Mouse (Mus musculus): ENCODE results near the gene Becn1. TPM values are rescaled to one million over a fixed set of nuclear protein-coding genes. Genes with fewer than 3 reads are reported as not detected.

The Becn1 gene
- polyA plus RNA-seq (2012; fragmentation: generic; extraction: Trizol) = 100 to 1,000 TPM in 1 of 2 experiments, 10 to 100 TPM in 1; 26.7 to 146 TPM

DNA sequence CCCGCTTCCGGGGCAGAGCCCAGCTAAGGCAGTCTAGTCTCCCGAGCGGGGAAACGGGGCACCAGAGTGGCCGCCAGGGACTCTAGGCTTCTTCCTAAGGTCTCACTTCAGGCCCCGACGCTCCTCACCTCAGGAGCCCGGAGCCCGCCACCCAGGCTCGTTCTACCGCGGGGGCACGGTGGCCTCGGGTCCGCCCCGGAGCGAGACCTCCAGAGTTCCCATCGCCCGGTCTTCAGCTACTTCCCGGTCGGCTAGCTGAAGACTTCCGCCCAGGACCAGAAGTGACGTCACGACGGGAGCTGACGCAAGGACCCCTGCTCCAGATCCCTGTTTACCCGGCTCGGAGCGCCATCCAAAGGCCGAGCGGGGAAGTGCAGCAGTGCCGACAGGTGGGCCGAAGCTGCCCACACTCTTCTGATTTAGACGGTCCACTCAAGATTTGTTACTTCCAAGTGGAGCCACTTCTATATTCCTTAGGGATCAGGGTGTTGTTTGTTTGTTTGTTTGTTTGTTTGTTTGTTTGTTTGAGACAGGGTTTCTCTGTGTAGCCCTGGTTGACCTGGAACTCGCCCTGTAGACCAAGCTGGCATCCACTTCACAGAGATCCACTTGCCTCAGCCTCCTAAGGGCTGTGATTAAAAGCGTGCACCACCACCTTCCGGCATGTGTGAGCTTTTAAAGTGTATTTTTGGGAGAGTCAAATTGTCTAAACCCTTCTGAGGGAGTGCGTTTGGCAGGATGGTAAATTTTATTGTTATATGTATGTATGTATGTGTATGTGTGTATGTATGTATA is at the start of gene Becn1:
Gene Becn1 (minus strand): TSS at position 283 of the 795 bp plus-strand sequence.

DNA sequence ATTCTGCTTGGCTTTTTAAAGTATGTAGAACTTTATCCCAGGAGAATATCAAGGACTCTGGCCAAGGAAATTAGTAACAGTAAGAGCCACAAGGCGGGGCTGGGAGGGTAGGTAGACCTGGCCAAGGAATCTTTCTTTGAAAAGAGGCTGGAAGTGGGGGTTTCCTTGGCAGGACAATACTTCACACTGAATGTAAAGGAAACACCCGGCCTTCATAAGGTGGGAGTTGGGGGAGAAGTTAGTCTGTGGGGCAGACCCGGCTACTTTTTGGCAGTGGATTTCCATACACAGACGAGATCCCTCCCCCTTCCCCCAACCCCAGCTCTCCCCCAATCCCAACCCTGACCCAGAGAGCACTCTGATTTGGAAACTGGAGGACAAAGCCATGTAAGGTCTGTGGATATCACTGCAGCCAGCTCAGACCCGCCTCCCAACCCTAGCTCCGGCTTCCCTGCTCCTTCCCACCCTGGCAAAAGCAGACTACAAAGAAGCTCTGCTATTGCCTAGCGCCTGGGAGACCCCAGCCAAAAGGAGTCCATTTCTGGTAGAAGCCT is 28.4 kb upstream of the Becn1 start, which contains the start of gene Aoc3:
Gene Aoc3 (plus strand): TSS at position 235 of the 554 bp plus-strand sequence.

DNA sequence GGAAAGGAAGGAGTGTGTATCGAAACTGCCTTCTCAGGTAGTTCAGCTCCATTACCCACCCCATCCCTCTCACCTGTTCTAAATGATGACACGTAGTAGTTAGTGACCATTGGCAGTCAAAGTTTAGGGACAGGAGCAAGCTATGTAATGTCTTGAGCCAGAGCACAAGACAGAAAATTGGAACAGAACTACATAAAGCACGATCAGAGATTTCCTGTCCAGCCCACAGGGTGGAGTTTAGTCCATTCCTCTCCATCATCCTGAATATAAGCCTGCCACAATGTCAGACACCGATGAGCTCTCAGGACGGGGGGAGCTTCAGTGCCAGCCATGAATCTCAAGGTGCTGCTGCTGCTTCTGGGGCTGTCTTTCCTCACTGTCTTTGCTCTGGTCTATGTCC is 22.7 kb upstream of the Becn1 start, which contains the start of gene Aoc2:
Gene Aoc2 (plus strand): TSS at position 301 of the 400 bp plus-strand sequence.

DNA sequence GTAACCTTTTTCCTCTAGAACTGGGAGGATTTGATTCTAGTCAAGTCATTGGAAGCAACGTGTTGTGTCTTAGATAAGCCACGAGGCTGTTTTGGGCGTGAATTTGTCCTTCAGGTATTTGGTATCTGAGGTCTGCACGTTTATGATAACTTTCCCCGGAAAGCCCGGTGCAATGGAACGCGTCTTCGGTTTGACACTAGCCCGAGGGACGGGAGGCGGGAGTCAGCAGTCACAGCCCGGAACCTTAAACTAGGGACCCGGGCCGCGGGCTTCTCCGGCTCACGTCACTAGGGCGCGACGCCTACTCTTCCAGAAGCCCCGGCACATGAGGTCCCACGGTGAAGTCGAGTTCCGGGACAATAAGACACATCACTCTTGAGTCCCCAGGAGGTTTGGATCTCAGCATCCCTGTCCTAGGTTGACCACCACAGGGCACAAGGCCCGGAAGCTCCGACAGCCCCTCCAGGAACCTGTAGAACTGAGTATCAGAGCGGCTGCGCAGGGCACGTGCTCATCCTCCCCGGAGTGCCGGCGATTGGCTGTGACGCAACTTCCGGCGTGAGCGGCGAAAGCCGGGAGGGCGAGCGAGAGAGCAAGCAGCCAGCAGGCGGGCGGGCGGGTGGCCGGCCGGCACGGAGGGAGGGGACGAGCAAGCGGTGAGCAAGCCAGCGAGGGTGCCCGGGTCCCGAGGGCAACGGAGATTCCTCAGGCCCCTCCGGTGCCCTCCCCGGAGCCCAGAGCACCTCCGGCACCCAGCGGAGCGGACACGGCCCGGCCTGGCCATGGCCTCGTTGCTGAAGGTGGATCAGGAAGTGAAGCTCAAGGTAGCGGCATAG is 13.8 kb upstream of the Becn1 start, which contains the start of gene Psme3:
Gene Psme3 (plus strand): TSS at position 549 of the 836 bp plus-strand sequence.

DNA sequence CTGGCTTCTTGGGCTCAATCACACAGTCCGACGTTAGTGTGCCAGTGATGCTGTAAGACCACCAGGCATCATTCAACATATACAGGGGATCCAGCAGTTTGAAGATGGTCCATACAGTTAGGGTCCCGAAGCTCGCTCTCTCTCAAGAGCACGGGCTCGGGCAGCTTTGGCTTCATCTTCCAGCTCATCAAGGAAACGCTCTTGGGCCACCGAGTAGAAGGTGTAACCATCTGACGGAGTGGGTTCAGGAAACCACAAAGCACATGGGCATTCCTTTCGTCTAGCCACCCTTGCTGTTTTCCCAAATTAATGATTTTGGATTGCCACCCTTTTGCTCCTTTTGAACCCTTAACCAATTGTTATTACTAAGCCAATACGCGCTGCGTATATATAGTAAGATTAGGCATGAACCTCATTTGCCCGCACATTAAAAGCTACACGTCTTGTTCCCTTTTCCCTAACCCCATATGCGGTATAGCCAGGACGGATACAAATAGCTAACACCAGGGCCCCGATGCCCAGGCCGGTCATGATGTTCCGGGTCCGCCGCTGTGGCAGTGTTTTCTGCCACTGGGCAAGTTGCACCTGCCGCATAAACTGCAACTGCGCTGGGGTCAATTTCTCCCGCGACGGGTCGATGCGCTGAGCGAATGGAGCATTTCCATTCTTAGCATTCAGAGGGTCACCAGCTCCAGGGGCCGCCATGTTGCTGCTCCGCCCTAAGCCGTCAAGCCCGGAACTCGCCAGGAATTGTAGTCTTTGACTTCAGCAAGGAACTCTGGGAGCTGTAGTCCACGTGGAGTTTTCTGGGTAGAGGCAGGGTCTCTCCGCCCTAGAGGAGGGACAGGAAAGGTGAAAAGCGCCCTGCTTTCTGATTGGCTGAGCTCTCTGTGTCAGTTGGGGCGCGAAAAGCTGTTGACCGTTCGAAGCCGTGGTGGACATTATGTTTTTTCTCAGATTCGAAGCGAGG is 23.6 kb downstream of the Becn1 start, which contains the start of the genes Cntd1 and Coa3:
Gene Cntd1 (plus strand): TSS at position 790 of the 970 bp plus-strand sequence.
Gene Coa3 (minus strand): TSS at position 892 of the 970 bp plus-strand sequence.

DNA sequence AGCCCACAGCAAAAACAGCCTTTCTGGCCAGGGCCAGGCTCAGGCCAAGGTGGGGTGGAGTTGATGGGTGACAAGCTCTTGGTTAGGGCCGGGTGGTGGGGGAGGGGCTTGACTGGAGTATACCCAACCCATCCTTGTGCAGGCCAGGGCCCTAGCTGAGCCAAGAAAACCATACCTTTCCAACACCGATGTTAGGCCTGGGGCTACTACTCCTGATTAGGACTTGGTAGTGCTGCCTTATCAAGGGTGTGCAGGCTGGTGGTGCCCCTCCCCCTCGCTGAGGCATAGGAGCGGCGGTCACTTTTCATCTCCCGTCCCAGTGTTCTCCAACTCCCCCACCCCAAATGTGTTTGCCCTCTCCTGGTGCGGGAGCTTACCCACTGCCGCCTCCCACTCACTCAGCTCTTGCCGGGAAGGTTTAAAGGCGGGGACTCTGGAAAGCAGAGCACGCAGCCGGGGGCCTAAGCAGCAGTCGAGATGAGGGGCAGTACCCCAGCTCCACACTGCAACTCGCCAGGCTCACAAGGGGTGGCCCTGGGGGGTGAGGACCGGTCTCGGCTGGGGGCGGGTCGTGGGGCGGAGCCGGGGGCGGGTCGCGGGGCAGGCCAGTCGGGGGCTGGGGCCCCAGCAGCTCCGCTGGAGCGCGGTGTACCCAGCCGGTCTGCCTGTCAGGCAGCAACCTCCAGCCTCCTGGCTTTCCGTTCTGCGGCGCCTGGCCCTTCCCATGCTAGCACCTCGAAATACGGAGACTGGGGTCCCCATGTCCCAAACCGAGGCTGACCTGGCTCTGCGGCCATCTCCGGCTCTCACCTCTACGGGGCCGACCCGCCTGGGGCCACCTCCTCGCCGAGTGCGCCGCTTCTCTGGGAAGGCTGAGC is 41.9 kb downstream of the Becn1 start, which contains the start of gene Wnk4:
Gene Wnk4 (plus strand): TSS at position 620 of the 878 bp plus-strand sequence.

DNA sequence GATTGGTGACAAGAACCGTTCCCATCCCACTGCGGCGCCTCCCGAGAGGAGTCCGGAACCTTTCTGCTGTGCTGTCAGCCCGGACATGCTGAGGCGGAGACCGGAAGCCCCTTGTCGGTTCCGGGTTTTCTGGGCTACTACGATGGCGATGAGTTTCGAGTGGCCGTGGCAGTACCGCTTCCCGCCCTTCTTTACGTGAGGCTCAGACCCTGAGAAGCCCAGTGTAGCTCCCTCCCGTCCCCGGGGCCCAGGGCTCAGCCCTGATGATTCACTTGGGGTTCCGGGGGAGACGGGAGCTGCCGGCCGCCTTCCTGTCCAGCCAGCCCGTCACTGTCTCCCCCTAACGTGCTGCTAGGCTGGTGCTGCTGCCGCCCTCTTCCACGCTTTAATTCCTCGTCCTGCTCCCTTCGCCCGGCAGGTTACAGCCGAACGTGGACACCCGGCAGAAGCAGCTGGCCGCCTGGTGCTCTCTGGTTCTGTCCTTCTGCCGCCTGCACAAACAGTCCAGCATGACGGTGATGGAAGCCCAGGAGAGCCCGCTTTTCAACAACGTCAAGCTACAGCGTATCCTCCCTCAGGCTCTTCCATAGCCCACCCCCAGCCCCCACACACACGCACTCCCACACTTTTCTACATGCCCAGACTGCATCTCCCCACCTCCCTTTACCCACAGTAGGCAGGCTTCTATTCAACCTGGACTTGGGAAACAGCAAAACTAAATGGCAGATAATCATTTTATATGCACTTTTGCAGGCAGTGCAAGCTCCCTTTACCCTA is 48.3 kb downstream of the Becn1 start, which contains the start of gene Vps25:
Gene Vps25 (plus strand): TSS at position 95 of the 777 bp plus-strand sequence.

DNA sequence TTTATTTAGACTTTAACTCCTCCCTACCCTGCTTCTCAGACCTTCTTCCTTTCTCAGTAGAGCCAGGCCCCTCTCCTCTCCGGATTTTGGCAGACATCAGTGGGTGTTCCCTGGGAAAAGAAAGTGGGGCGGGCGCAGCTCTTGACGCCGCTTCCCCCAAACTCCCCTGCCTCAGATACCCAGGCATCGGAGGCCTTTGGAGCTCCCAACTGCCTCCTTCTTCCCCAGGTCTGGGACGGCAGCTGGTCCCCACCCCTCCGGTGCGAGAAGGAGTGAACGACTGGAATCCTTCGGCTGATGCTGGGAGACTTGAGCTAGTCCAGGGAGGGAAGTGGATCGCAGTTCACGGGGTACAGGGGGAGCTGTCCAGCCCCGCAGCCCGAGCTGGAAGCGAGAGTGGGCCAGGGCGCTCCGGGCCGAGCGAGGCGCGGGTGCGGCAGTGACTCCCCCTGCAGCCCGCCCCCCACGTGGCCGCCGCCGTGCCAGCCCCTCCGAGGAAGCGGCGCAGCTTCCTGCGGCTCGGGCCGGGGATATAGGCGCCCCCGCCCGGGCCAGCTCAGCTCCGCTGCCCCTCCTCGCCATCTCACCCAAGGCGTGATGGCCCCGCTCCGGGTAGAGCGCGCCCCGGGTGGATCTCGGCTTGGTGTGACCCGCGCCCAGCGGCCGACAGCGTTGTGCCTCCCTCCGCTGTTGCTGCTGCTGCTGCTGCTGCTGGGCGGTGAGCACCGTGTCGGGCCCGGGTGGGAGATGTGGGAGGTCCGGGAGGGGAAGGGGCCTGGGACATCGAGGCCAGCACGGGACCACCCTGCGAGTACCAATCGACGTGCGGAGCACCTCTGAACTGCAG is 56.0 kb downstream of the Becn1 start, which contains the start of gene Ramp2:
Gene Ramp2 (plus strand): TSS at position 174 of the 847 bp plus-strand sequence.

Other genes starting within 250 kb of the Becn1 start
- 10 to 100 TPM; 21.6 to 69.1 TPM for gene Naglu, start 232.3 kb downstream of the Becn1 start, polyA plus RNA-seq (2012; fragmentation: generic; extraction: Trizol)
- gene Hsd17b1, start 223.9 kb downstream of the Becn1 start, polyA plus RNA-seq (2012; fragmentation: generic; extraction: Trizol) = under 1 TPM; 0.02 to 0.50 TPM
- gene Coasy, start 219.7 kb downstream of the Becn1 start, polyA plus RNA-seq (2012; fragmentation: generic; extraction: Trizol) = 10 to 100 TPM; 24.7 to 42.6 TPM
- 10 to 100 TPM; 23.4 to 30.0 TPM for gene Mlx, start 215.0 kb downstream of the Becn1 start, polyA plus RNA-seq (2012; fragmentation: generic; extraction: Trizol)
- gene Psmc3ip, start 206.8 kb downstream of the Becn1 start, polyA plus RNA-seq (2012; fragmentation: generic; extraction: Trizol) = 10 to 100 TPM; 10.9 to 17.0 TPM
- gene Retreg3, start 182.4 kb downstream of the Becn1 start, polyA plus RNA-seq (2012; fragmentation: generic; extraction: Trizol) = 10 to 100 TPM; 18.5 to 57.2 TPM
- gene Tubg1, start 182.3 kb downstream of the Becn1 start, polyA plus RNA-seq (2012; fragmentation: generic; extraction: Trizol) = 100 to 1,000 TPM in 1 of 2 experiments, 10 to 100 TPM in 1; 79.8 to 132 TPM
- under 1 TPM; 0.08 to 0.42 TPM for gene Tubg2, start 146.4 kb downstream of the Becn1 start, polyA plus RNA-seq (2012; fragmentation: generic; extraction: Trizol)
- gene Cntnap1, start 131.8 kb downstream of the Becn1 start, polyA plus RNA-seq (2012; fragmentation: generic; extraction: Trizol) = 1 to 10 TPM in 1 of 2 experiments, under 1 TPM in 1; 0.25 to 4.2 TPM
- gene Plekhh3, start 130.9 kb downstream of the Becn1 start, polyA plus RNA-seq (2012; fragmentation: generic; extraction: Trizol) = 10 to 100 TPM; 19.4 to 50.6 TPM
- 1 to 10 TPM in 1 of 2 experiments, under 1 TPM in 1; 0.15 to 1.9 TPM for gene Ccr10, start 126.8 kb downstream of the Becn1 start, polyA plus RNA-seq (2012; fragmentation: generic; extraction: Trizol)
- gene Ezh1, start 75.8 kb downstream of the Becn1 start, polyA plus RNA-seq (2012; fragmentation: generic; extraction: Trizol) = 10 to 100 TPM in 1 of 2 experiments, 1 to 10 TPM in 1; 2.5 to 59.5 TPM
- gene Ramp2, start 56.3 kb downstream of the Becn1 start, polyA plus RNA-seq (2012; fragmentation: generic; extraction: Trizol) = 10 to 100 TPM in 1 of 2 experiments, under 1 TPM in 1; 0.06 to 11.4 TPM
- gene Vps25, start 48.6 kb downstream of the Becn1 start, polyA plus RNA-seq (2012; fragmentation: generic; extraction: Trizol) = 100 to 1,000 TPM; 160 to 255 TPM
- 10 to 100 TPM in 1 of 2 experiments, under 1 TPM in 1; 0.75 to 15.8 TPM for gene Wnk4, start 41.7 kb downstream of the Becn1 start, polyA plus RNA-seq (2012; fragmentation: generic; extraction: Trizol)
- under 1 TPM in 1 of 2 experiments, not detected in 1; 0.31 TPM for gene Cntd1, start 23.3 kb downstream of the Becn1 start, polyA plus RNA-seq (2012; fragmentation: generic; extraction: Trizol)
- gene Coa3, start 23.2 kb downstream of the Becn1 start, polyA plus RNA-seq (2012; fragmentation: generic; extraction: Trizol) = 100 to 1,000 TPM; 129 to 135 TPM
- 10 to 100 TPM; 40.8 to 46.7 TPM for gene Psme3, start 13.9 kb upstream of the Becn1 start, polyA plus RNA-seq (2012; fragmentation: generic; extraction: Trizol)
- gene Aoc2, start 22.8 kb upstream of the Becn1 start, polyA plus RNA-seq (2012; fragmentation: generic; extraction: Trizol) = 1 to 10 TPM in 1 of 2 experiments, under 1 TPM in 1; 0.28 to 2.7 TPM
- 10 to 100 TPM in 1 of 2 experiments, under 1 TPM in 1; 0.39 to 37.3 TPM for gene Aoc3, start 28.3 kb upstream of the Becn1 start, polyA plus RNA-seq (2012; fragmentation: generic; extraction: Trizol)
- not detected for gene G6pc, start 65.3 kb upstream of the Becn1 start, polyA plus RNA-seq (2012; fragmentation: generic; extraction: Trizol)
- 100 to 1,000 TPM in 1 of 2 experiments, 10 to 100 TPM in 1; 55.6 to 118 TPM for gene Aarsd1, start 115.3 kb upstream of the Becn1 start, polyA plus RNA-seq (2012; fragmentation: generic; extraction: Trizol)
- 10 to 100 TPM in 1 of 2 experiments, 1 to 10 TPM in 1; 6.0 to 10.4 TPM for gene Gm27029, start 122.5 kb upstream of the Becn1 start, polyA plus RNA-seq (2012; fragmentation: generic; extraction: Trizol)
- 10 to 100 TPM in 1 of 2 experiments, 1 to 10 TPM in 1; 7.1 to 24.8 TPM for gene Rundc1, start 122.8 kb upstream of the Becn1 start, polyA plus RNA-seq (2012; fragmentation: generic; extraction: Trizol)
- 10 to 100 TPM in 1 of 2 experiments, 1 to 10 TPM in 1; 8.2 to 25.9 TPM for gene Ptges3l, start 123.0 kb upstream of the Becn1 start, polyA plus RNA-seq (2012; fragmentation: generic; extraction: Trizol)
- gene Rpl27, start 140.0 kb upstream of the Becn1 start, polyA plus RNA-seq (2012; fragmentation: generic; extraction: Trizol) = 1,000 to 10,000 TPM; 3,424 to 4,212 TPM
- 10 to 100 TPM; 38.1 to 78.1 TPM for gene Ifi35, start 146.1 kb upstream of the Becn1 start, polyA plus RNA-seq (2012; fragmentation: generic; extraction: Trizol)
- 10 to 100 TPM; 41.4 to 62.3 TPM for gene Rnd2, start 162.7 kb upstream of the Becn1 start, polyA plus RNA-seq (2012; fragmentation: generic; extraction: Trizol)
- 100 to 1,000 TPM; 270 to 433 TPM for gene Vat1, start 163.9 kb upstream of the Becn1 start, polyA plus RNA-seq (2012; fragmentation: generic; extraction: Trizol)
- gene Brca1, start 249.7 kb upstream of the Becn1 start, polyA plus RNA-seq (2012; fragmentation: generic; extraction: Trizol) = 1 to 10 TPM in 1 of 2 experiments, under 1 TPM in 1; 0.53 to 2.7 TPM
- gene Nbr1, start 249.9 kb upstream of the Becn1 start, polyA plus RNA-seq (2012; fragmentation: generic; extraction: Trizol) = 10 to 100 TPM in 1 of 2 experiments, 1 to 10 TPM in 1; 3.3 to 49.8 TPM

All from C3H10T1/2 (cell line).